Mouse (Mus musculus): ENCODE measurements around the gene Padi2. TPM values are rescaled to one million over a fixed set of nuclear protein-coding genes. Genes with fewer than 3 reads are reported as not detected.

Padi2 gene
- polyA plus RNA-seq, 2 experiments, result 1.0 to 1.8 TPM

- Histone ChIP-seq H3K27ac (no peak overlapping the region), H3K9me3 (ENCODE audit: control insufficient read depth, low read length) (no peaks in the 10 kb centered on the region), H3K4me1 (replicated peaks; ENCODE audit: control insufficient read depth in 2 of 2, insufficient read depth in 2 of 2, low read length in 1 of 2) (peaks cover 7 to 10% of the 10 kb centered on the region in 2 experiments), H3K4me3 (ENCODE audit: insufficient read depth in 1 of 2, low read depth in 2 of 2, low read length in 2 of 2) (peak overlapping the region; percentile 36 to 40), H3K4me2 (ENCODE audit: low read depth) (peak overlapping the region; percentile 62), H3K27me3 (ENCODE audit: control insufficient read depth, insufficient read depth, low read length) (no peaks in the 10 kb centered on the region; the same call in 1 of the 2 replicates), H3K36me3 (replicated peaks; ENCODE audit: control insufficient read depth, insufficient read depth, low read depth) (no peaks in the 10 kb centered on the region), H3K9ac (replicated peaks) (no peak overlapping the region)
- TF ChIP-seq EP300 (IDR thresholded peaks at IDR 0.05; ENCODE audit: low read depth) (no peak), CTCF (IDR thresholded peaks at IDR 0.05; ENCODE audit: low read depth) (no peak)
- 18% methylated on average over 17 of the region's 17 CpGs for WGBS (ENCODE audit: insufficient replicate concordance)
- ATAC-seq (ENCODE audit: insufficient read depth) (no peak), DNase-seq (ENCODE audit: low read depth in 3 of 3, low spot score in 3 of 3) (no peak)
Observed at GRCm38 (mm10) chr4:140957131-140957702, 51.1 kb downstream of the Padi2 start.

DNA sequence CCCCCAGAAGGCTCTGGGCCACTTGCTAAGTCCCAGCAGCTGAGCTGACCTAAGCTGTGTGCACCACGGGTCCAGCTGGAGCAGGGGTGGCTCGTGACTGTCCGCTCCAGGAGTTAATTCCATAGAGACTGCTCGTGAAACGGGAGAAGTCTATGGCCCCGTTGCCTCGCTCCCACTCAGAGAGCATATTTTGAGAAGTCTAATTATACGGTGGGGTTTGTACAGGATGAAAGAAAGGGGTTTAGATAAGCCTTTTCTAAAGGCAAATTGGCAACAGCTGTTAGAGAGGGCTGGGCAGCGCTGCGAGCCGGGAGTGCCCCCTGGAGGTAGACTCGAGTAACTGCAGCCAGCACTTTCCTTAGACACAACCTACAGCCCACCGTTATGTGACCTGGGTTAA is 51.6 kb downstream of the Padi2 start:
- H3K27me3 ChIP-seq (ENCODE audit: control insufficient read depth, insufficient read depth, low read length), result no peaks in the 10 kb centered on the region; the same call in 1 of the 2 replicates
- H3K9ac ChIP-seq (replicated peaks), result peak overlapping the region; percentile 23; the same call in 1 of the 2 replicates
- H3K4me1 ChIP-seq (replicated peaks; ENCODE audit: control insufficient read depth in 2 of 2, insufficient read depth in 2 of 2, low read length in 1 of 2), result peaks cover 12 to 13% of the 10 kb centered on the region in 2 experiments
- peak overlapping the region; percentile 62 for H3K4me2 ChIP-seq (ENCODE audit: low read depth)
- 3% methylated on average over 13 of the region's 13 CpGs for WGBS (ENCODE audit: insufficient replicate concordance)
- ATAC-seq (ENCODE audit: insufficient read depth) (no peak), DNase-seq (ENCODE audit: low read depth in 3 of 3, low spot score in 3 of 3) (peak in 1 of 3 experiments; percentile 40)
- H3K27ac ChIP-seq, result no peak overlapping the region
- no peaks in the 10 kb centered on the region for H3K36me3 ChIP-seq (replicated peaks; ENCODE audit: control insufficient read depth, insufficient read depth, low read depth)
- H3K9me3 ChIP-seq (ENCODE audit: control insufficient read depth, low read length), result no peaks in the 10 kb centered on the region
- peak overlapping the region; percentile 36 to 40 for H3K4me3 ChIP-seq (ENCODE audit: insufficient read depth in 1 of 2, low read depth in 2 of 2, low read length in 2 of 2)
- TF ChIP-seq EP300 (IDR thresholded peaks at IDR 0.05; ENCODE audit: low read depth) (no peak), CTCF (IDR thresholded peaks at IDR 0.05; ENCODE audit: low read depth) (peak; percentile 98)

GRCm38 (mm10) chr4:140958319-140958718 is 52.2 kb downstream of the Padi2 start:
- TF ChIP-seq EP300 (IDR thresholded peaks at IDR 0.05; ENCODE audit: low read depth) (no peak), CTCF (IDR thresholded peaks at IDR 0.05; ENCODE audit: low read depth) (no peak)
- 47% methylated on average over 6 of the region's 6 CpGs for WGBS (ENCODE audit: insufficient replicate concordance)
- no peaks in the 10 kb centered on the region for H3K9me3 ChIP-seq (ENCODE audit: control insufficient read depth, low read length)
- H3K4me2 ChIP-seq (ENCODE audit: low read depth), result no peak overlapping the region
- no peaks in the 10 kb centered on the region for H3K36me3 ChIP-seq (replicated peaks; ENCODE audit: control insufficient read depth, insufficient read depth, low read depth)
- H3K27ac ChIP-seq, result no peak overlapping the region
- no peak for DNase-seq (ENCODE audit: low read depth in 3 of 3, low spot score in 3 of 3)
- H3K4me1 ChIP-seq (replicated peaks; ENCODE audit: control insufficient read depth in 2 of 2, insufficient read depth in 2 of 2, low read length in 1 of 2), result peaks cover 16 to 19% of the 10 kb centered on the region in 2 experiments
- H3K4me3 ChIP-seq (ENCODE audit: insufficient read depth in 1 of 2, low read depth in 2 of 2, low read length in 2 of 2), result no peak overlapping the region
- ATAC-seq (ENCODE audit: insufficient read depth), result no peak
- H3K27me3 ChIP-seq (ENCODE audit: control insufficient read depth, insufficient read depth, low read length), result no peaks in the 10 kb centered on the region; the same call in 1 of the 2 replicates
- no peak overlapping the region for H3K9ac ChIP-seq (replicated peaks)

DNA sequence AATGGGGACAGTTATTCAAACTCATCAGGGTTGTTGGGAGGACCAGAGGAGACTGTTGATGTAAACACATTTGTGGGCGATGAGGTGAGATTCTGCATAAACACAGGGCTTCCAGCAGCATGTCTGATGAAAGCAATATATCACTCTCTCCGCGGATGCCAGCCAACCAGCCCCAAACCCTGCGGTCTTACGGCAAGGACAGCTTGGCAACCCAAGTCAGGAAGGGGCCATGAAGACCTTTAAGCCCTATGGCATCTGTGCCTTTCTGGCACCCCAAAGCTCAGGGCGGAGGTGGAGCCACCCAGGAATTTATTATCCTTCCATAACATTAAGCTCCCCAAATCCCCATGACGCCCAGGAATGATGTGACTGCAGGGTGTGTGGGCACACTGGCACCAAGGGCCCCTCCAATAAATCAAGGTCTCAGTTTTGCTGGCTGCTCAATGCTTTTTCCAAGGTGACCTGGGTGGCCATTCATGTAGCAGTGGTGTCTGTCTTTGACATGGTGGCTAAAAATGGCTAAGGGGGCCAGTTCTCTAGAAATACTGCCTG is 53.1 kb downstream of the Padi2 start:
- no peaks in the 10 kb centered on the region for H3K9me3 ChIP-seq (ENCODE audit: control insufficient read depth, low read length)
- H3K27me3 ChIP-seq (ENCODE audit: control insufficient read depth, insufficient read depth, low read length), result no peaks in the 10 kb centered on the region; the same call in 1 of the 2 replicates
- no peak for TF ChIP-seq CTCF (IDR thresholded peaks at IDR 0.05; ENCODE audit: low read depth)
- no peak for TF ChIP-seq EP300 (IDR thresholded peaks at IDR 0.05; ENCODE audit: low read depth)
- H3K4me2 ChIP-seq (ENCODE audit: low read depth), result no peak overlapping the region
- no peak for DNase-seq (ENCODE audit: low read depth in 3 of 3, low spot score in 3 of 3)
- no peak overlapping the region for H3K4me3 ChIP-seq (ENCODE audit: insufficient read depth in 1 of 2, low read depth in 2 of 2, low read length in 2 of 2)
- no peak overlapping the region for H3K9ac ChIP-seq (replicated peaks)
- WGBS (ENCODE audit: insufficient replicate concordance), result 67% methylated on average over 7 of the region's 7 CpGs
- H3K27ac ChIP-seq, result no peak overlapping the region
- peaks cover 16 to 19% of the 10 kb centered on the region in 2 experiments for H3K4me1 ChIP-seq (replicated peaks; ENCODE audit: control insufficient read depth in 2 of 2, insufficient read depth in 2 of 2, low read length in 1 of 2)
- no peaks in the 10 kb centered on the region for H3K36me3 ChIP-seq (replicated peaks; ENCODE audit: control insufficient read depth, insufficient read depth, low read depth)
- ATAC-seq (ENCODE audit: insufficient read depth), result no peak

- H3K4me3 ChIP-seq (ENCODE audit: insufficient read depth in 1 of 2, low read depth in 2 of 2, low read length in 2 of 2), result no peak overlapping the region
- no peak overlapping the region for H3K27ac ChIP-seq
- H3K4me1 ChIP-seq (replicated peaks; ENCODE audit: control insufficient read depth in 2 of 2, insufficient read depth in 2 of 2, low read length in 1 of 2), result peaks cover 16 to 19% of the 10 kb centered on the region in 2 experiments
- H3K27me3 ChIP-seq (ENCODE audit: control insufficient read depth, insufficient read depth, low read length), result no peaks in the 10 kb centered on the region; the same call in 1 of the 2 replicates
- H3K36me3 ChIP-seq (replicated peaks; ENCODE audit: control insufficient read depth, insufficient read depth, low read depth), result no peaks in the 10 kb centered on the region
- 66% methylated on average over 10 of the region's 10 CpGs for WGBS (ENCODE audit: insufficient replicate concordance)
- no peak overlapping the region for H3K9ac ChIP-seq (replicated peaks)
- no peaks in the 10 kb centered on the region for H3K9me3 ChIP-seq (ENCODE audit: control insufficient read depth, low read length)
- ATAC-seq (ENCODE audit: insufficient read depth), result no peak
- TF ChIP-seq CTCF (IDR thresholded peaks at IDR 0.05; ENCODE audit: low read depth) (no peak), EP300 (IDR thresholded peaks at IDR 0.05; ENCODE audit: low read depth) (no peak)
- no peak overlapping the region for H3K4me2 ChIP-seq (ENCODE audit: low read depth)
- DNase-seq (ENCODE audit: low read depth in 3 of 3, low spot score in 3 of 3), result no peak
Observed at GRCm38 (mm10) chr4:140959715-140960479, 53.8 kb downstream of the Padi2 start.

Data from liver, embryonic 14.5 days (tissue).